Mouse (Mus musculus): ENCODE data around the gene Slc51b. TPM values are rescaled to one million over a fixed set of nuclear protein-coding genes. Genes with fewer than 3 reads are reported as not detected.

Slc51b gene
- polyA plus RNA-seq, 1 experiment from 2014 or later, result not detected

- H3K27ac ChIP-seq, result no peak overlapping the region
- no peaks in the 10 kb centered on the region for H3K36me3 ChIP-seq
- no peaks in the 10 kb centered on the region for H3K4me1 ChIP-seq
- WGBS, result 83% methylated on average over 15 of the region's 15 CpGs
- H3K9me3 ChIP-seq (replicated peaks), result no peaks in the 10 kb centered on the region
- H3K27me3 ChIP-seq (ENCODE audit: low read depth, poor library complexity, severe bottlenecking), result no peaks in the 10 kb centered on the region
- no peak overlapping the region for H3K4me3 ChIP-seq
- DNase-seq (ENCODE audit: low spot score), result no peak
Observed at GRCm38 (mm10) chr9:65404331-65405183, 18.2 kb downstream of the Slc51b start.

- no peak overlapping the region for H3K27ac ChIP-seq
- DNase-seq (ENCODE audit: low spot score), result no peak
- no peaks in the 10 kb centered on the region for H3K36me3 ChIP-seq
- no peak overlapping the region for H3K4me3 ChIP-seq
- WGBS, result 92% methylated on average over 6 of the region's 6 CpGs
- peaks cover 4% of the 10 kb centered on the region; the same call in 1 of the 2 replicates for H3K27me3 ChIP-seq (ENCODE audit: low read depth, poor library complexity, severe bottlenecking)
- H3K4me1 ChIP-seq, result peaks cover 11% of the 10 kb centered on the region
- no peaks in the 10 kb centered on the region for H3K9me3 ChIP-seq (replicated peaks)
Observed at GRCm38 (mm10) chr9:65399934-65400333, 22.8 kb downstream of the Slc51b start.

- Histone ChIP-seq H3K27ac (peak within 1 kb of the TSS; percentile 82), H3K4me3 (peak within 1 kb of the TSS; percentile 60), H3K4me1 (peaks cover 15% of the 10 kb centered on the region), H3K27me3 (ENCODE audit: low read depth, poor library complexity, severe bottlenecking) (peaks cover 12% of the 10 kb centered on the region), H3K36me3 (no peaks in the 10 kb centered on the region), H3K9me3 (replicated peaks) (no peaks in the 10 kb centered on the region)
- peak; percentile 88 for DNase-seq (ENCODE audit: low spot score)
- WGBS, result under 1% methylated on average over 24 of the region's 24 CpGs
Observed at GRCm38 (mm10) chr9:65398279-65398678, 24.5 kb downstream of the Slc51b start, which contains the start of gene Rasl12. Gene Rasl12, plus strand, starts transcription at chr9:65398506.

DNA sequence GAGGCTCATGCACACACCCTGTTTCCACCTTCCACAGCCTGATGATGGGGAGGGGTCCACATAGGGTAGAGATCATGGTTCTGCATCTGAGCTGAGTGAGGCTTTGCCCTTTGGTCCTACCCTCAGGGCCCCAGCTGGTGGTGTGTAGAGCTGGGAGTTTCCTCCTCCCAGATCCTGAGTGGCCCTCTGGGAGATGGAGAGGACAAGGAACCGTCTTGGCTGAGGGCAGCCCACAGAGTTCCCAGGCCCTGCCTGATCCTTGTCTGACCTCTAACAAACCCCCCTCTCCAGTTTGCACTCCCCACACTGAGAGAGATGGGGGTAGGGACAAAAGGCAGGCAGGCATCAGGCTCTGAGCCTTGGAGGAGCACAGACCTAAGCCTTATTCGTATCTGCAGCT lies 28.4 kb downstream of the Slc51b start:
- Histone ChIP-seq H3K4me3 (no peak overlapping the region), H3K36me3 (0 out of 2 replicates have a peak, but pooled peaks cover 4% of the 10 kb centered on the region), H3K9me3 (replicated peaks) (no peaks in the 10 kb centered on the region), H3K27me3 (ENCODE audit: low read depth, poor library complexity, severe bottlenecking) (peaks cover 52% of the 10 kb centered on the region), H3K4me1 (peaks cover 25% of the 10 kb centered on the region), H3K27ac (no peak overlapping the region)
- WGBS, result 80% methylated on average over 2 of the region's 2 CpGs
- DNase-seq (ENCODE audit: low spot score), result no peak

- Histone ChIP-seq H3K36me3 (0 out of 2 replicates have a peak, but pooled peaks cover 4% of the 10 kb centered on the region), H3K9me3 (replicated peaks) (no peaks in the 10 kb centered on the region), H3K4me1 (peaks cover 21% of the 10 kb centered on the region), H3K27me3 (ENCODE audit: low read depth, poor library complexity, severe bottlenecking) (peaks cover 56% of the 10 kb centered on the region), H3K27ac (no peak overlapping the region), H3K4me3 (no peak overlapping the region)
- no peak for DNase-seq (ENCODE audit: low spot score)
- 53% methylated on average over 2 of the region's 2 CpGs for WGBS
Observed at GRCm38 (mm10) chr9:65393606-65394005, 29.1 kb downstream of the Slc51b start.

GRCm38 (mm10) chr9:65392638-65393364 lies 30.0 kb downstream of the Slc51b start:
- Histone ChIP-seq H3K27me3 (ENCODE audit: low read depth, poor library complexity, severe bottlenecking) (peaks cover 58% of the 10 kb centered on the region), H3K36me3 (0 out of 2 replicates have a peak, but pooled peaks cover 4% of the 10 kb centered on the region), H3K4me1 (peaks cover 14% of the 10 kb centered on the region), H3K4me3 (no peak overlapping the region), H3K9me3 (replicated peaks) (no peaks in the 10 kb centered on the region), H3K27ac (no peak overlapping the region)
- DNase-seq (ENCODE audit: low spot score), result peak; percentile 77
- 30% methylated on average over 6 of the region's 6 CpGs for WGBS

- H3K36me3 ChIP-seq, result 0 out of 2 replicates have a peak, but pooled peaks cover 4% of the 10 kb centered on the region
- no peak for DNase-seq (ENCODE audit: low spot score)
- H3K4me1 ChIP-seq, result peaks cover 15% of the 10 kb centered on the region
- H3K4me3 ChIP-seq, result peak within 1 kb of the TSS; percentile 56
- no peaks in the 10 kb centered on the region for H3K9me3 ChIP-seq (replicated peaks)
- H3K27ac ChIP-seq, result peak within 1 kb of the TSS; percentile 78
- 41% methylated on average over 8 of the region's 8 CpGs for WGBS
- peaks cover 58% of the 10 kb centered on the region for H3K27me3 ChIP-seq (ENCODE audit: low read depth, poor library complexity, severe bottlenecking)
Observed at GRCm38 (mm10) chr9:65391613-65391964, 31.2 kb downstream of the Slc51b start, which contains the start of gene Kbtbd13. Gene Kbtbd13, minus strand, starts transcription at chr9:65391652.

DNA sequence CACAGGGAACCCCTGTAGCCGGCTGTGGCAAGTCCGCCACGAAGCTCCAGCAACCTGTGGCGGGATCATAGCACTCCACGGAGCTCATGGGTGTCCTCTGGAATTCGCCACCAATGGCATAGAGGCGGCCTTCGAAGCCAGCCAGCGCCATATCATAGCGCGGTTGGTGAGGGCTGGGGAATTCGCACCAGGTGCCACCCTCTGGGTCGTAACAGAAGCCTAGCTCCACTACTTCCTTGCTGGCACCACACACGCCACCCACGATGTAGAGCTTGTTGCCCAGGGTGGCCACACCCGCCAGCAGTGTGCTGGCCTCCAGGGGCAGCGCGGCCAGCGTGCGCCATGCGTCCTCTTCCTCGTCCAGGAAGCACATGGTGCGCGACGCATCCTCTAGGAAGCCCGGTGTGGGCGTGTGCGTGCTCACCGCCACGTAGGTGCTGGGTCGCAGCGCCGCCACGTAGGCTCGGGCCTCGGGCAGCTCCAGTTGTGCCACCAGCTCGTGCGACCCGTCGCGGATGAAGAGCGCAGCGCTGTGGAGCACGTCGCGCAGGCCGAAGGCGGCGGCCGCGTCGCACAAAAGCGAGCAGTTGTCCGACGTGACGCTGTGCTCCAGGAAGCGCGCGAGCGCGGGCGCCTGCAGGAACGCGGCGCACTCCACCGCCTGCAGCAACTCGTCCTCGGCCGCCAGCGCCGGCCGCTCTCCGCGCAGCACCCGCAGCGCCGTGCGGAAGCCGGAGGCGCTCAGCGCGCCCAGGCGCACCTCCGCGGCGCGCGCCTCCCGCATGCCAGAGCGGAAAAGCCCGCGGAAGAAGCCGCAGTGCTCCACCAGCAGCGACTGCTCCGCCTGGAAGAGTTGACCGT lies 31.8 kb downstream of the Slc51b start:
- DNase-seq (ENCODE audit: low spot score), result peak; percentile 63
- peak overlapping the region; percentile 78 for H3K27ac ChIP-seq

GRCm38 (mm10) chr9:65386373-65387140 lies 36.2 kb downstream of the Slc51b start:
- Histone ChIP-seq H3K4me1 (peaks cover 15% of the 10 kb centered on the region), H3K9me3 (replicated peaks) (no peaks in the 10 kb centered on the region), H3K36me3 (0 out of 2 replicates have a peak, but pooled peaks cover 4% of the 10 kb centered on the region), H3K27ac (no peak overlapping the region), H3K27me3 (ENCODE audit: low read depth, poor library complexity, severe bottlenecking) (peaks cover 32% of the 10 kb centered on the region), H3K4me3 (no peak overlapping the region)
- no peak for DNase-seq (ENCODE audit: low spot score)
- WGBS, result 15% methylated on average over 8 of the region's 8 CpGs

More for the DNA sequence above, 31.8 kb downstream of the Slc51b start:
- Histone ChIP-seq H3K4me1 (peaks cover 19% of the 10 kb centered on the region), H3K4me3 (peak overlapping the region; percentile 56), H3K27me3 (ENCODE audit: low read depth, poor library complexity, severe bottlenecking) (peaks cover 58% of the 10 kb centered on the region), H3K36me3 (0 out of 2 replicates have a peak, but pooled peaks cover 4% of the 10 kb centered on the region), H3K9me3 (replicated peaks) (no peaks in the 10 kb centered on the region)
- WGBS, result 19% methylated on average over 96 of the region's 96 CpGs

DNA sequence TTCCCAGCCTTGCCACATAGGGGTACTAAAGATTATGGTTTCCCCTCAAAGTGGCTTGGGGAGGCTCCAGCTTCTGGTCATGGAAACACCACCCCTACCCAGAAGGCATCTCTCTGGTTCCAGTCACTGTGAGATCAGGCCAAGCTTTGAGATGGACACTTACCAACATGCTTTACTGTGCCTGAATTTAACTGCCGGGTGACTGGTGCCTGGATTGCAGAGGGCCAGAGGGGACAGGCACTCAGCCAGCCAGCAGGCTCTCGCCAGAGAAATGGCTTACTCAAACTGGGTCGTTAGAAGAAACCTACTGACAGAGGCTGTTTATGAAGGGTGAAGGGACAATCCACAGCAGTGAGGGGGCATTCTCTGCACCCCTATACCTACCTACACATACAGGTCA lies 38.5 kb downstream of the Slc51b start:
- Histone ChIP-seq H3K27me3 (ENCODE audit: low read depth, poor library complexity, severe bottlenecking) (peaks cover 9% of the 10 kb centered on the region), H3K4me3 (no peak overlapping the region), H3K4me1 (peaks cover 13% of the 10 kb centered on the region), H3K36me3 (no peaks in the 10 kb centered on the region), H3K9me3 (replicated peaks) (no peaks in the 10 kb centered on the region), H3K27ac (no peak overlapping the region)
- DNase-seq (ENCODE audit: low spot score), result no peak
- 32% methylated on average over 3 of the region's 3 CpGs for WGBS

GRCm38 (mm10) chr9:65382751-65383097 lies 40.0 kb downstream of the Slc51b start:
- Histone ChIP-seq H3K36me3 (0 out of 2 replicates have a peak, but pooled peaks cover 2% of the 10 kb centered on the region), H3K9me3 (replicated peaks) (no peaks in the 10 kb centered on the region), H3K4me1 (peaks cover 13% of the 10 kb centered on the region), H3K27ac (no peak overlapping the region), H3K27me3 (ENCODE audit: low read depth, poor library complexity, severe bottlenecking) (no peaks in the 10 kb centered on the region; the same call in 1 of the 2 replicates), H3K4me3 (no peak overlapping the region)
- WGBS, result 65% methylated on average over 3 of the region's 3 CpGs
- DNase-seq (ENCODE audit: low spot score), result no peak

All from limb, embryonic 10.5 days (tissue).